Mouse (Mus musculus) hindbrain, embryonic 14.5 days (tissue): ENCODE results near the gene Dctn1. TPM values are rescaled to one million over a fixed set of nuclear protein-coding genes. Genes with fewer than 3 reads are reported as not detected.

Experiments
- ATAC-seq: fragments of 200-750 bp; cut with Nextera tagmentation; 2 replicates; pipeline ENCODE4 v1.8.0; 2017; ENCODE audit warnings: moderate number of reproducible peaks, mild to moderate bottlenecking, moderate TSS enrichment, moderate library complexity; ENCODE audit not compliant: low FRiP score
- DNase-seq: peaks from one replicate; pipeline ENCODE4 v3.0.0-alpha.2; 2015; ENCODE audit warnings: low spot score
- H3K27ac ChIP-seq: fragments of 300-500 bp; sonication (generic); 2 replicates; pipeline ENCODE4 v1.5.1; 2014; ENCODE audit warnings: mild to moderate bottlenecking, moderate library complexity
- H3K27me3 ChIP-seq: fragments of 300-500 bp; sonication (generic); 2 replicates; pipeline ENCODE4 v1.6.1; 2014; ENCODE audit warnings: mild to moderate bottlenecking, low read length, mixed read lengths; ENCODE audit not compliant: control insufficient read depth, insufficient read depth
- H3K36me3 ChIP-seq: fragments of 300-500 bp; sonication (generic); replicated peaks from 2 replicates; pipeline ENCODE4 v1.6.1; 2014; ENCODE audit not compliant: control insufficient read depth, insufficient read depth
- H3K4me1 ChIP-seq: fragments of 300-500 bp; sonication (generic); replicated peaks from 2 replicates; pipeline ENCODE4 v1.6.1; 2014; ENCODE audit warnings: antibody characterized with exemption, low read length, mixed read lengths; ENCODE audit not compliant: control insufficient read depth, insufficient read depth
- H3K4me2 ChIP-seq: fragments of 300-500 bp; sonication (generic); replicated peaks from 2 replicates; pipeline ENCODE4 v1.6.1; 2014; ENCODE audit warnings: mild to moderate bottlenecking, moderate library complexity
- H3K4me3 ChIP-seq: fragments of 300-500 bp; sonication (generic); replicated peaks from 2 replicates; pipeline ENCODE4 v1.5.1; 2014; ENCODE audit warnings: mild to moderate bottlenecking, low read length
- H3K9ac ChIP-seq: fragments of 300-500 bp; sonication (generic); 2 replicates; pipeline ENCODE4 v1.6.1; 2014
- H3K9me3 ChIP-seq: fragments of 300-500 bp; sonication (generic); 2 replicates; pipeline ENCODE4 v1.6.1; 2016; ENCODE audit warnings: low read length; ENCODE audit not compliant: control insufficient read depth
- WGBS: fragments of 180-500 bp; shearing (Covaris S2); extraction: QIAGEN DNeasy Blood & Tissue Kit; methylation state at CpG from one replicate; pipeline ENCODE4 v1.1.7; 2014; 5-methylcytosine and 5-hydroxymethylcytosine counted together
- polyA plus RNA-seq: library from polyadenylated mRNA; unstranded; fragments of >200 nt; fragmentation: Nextera tagmentation; extraction: Ambion mirVana; gene quantifications from 2 replicates; pipeline ENCODE4 v1.2.1, GENCODE M21; 2014

The Dctn1 gene
- polyA plus RNA-seq, 1 experiment from 2014 or later, result 147 TPM

- Histone ChIP-seq H3K27ac (0 out of 2 replicates have a peak overlapping the region, but pooled peaks have one; percentile 14), H3K4me3 (peak overlapping the region; percentile 33), H3K4me1 (peaks cover 27% of the 10 kb centered on the region), H3K27me3 (no peaks in the 10 kb centered on the region), H3K9me3 (no peaks in the 10 kb centered on the region), H3K4me2 (peak overlapping the region; percentile 60), H3K36me3 (no peaks in the 10 kb centered on the region), H3K9ac (peak overlapping the region; percentile 58)
- DNase-seq (no peak), ATAC-seq (no peak; the same call in 1 of the 2 replicates)
- 7% methylated on average over 39 of the region's 41 CpGs for whole genome bisulfite sequencing
These were observed 23.4 kb upstream of the Dctn1 start for GRCm38 (mm10) chr6:83142211-83142731.

- peak overlapping the region; percentile 33; the same call in 1 of the 2 replicates for H3K4me3 ChIP-seq
- DNase-seq (no peak), ATAC-seq (no peak)
- peaks cover 21% of the 10 kb centered on the region for H3K4me1 ChIP-seq
- WGBS, result 40% methylated on average over 11 of the region's 11 CpGs
- no peak overlapping the region for H3K27ac ChIP-seq
- no peaks in the 10 kb centered on the region for H3K9me3 ChIP-seq
- no peaks in the 10 kb centered on the region; the same call in 1 of the 2 replicates for H3K36me3 ChIP-seq
- H3K27me3 ChIP-seq, result no peaks in the 10 kb centered on the region
- peak overlapping the region; percentile 60; the same call in 1 of the 2 replicates for H3K4me2 ChIP-seq
- H3K9ac ChIP-seq, result no peak overlapping the region
These were observed 22.8 kb upstream of the Dctn1 start for GRCm38 (mm10) chr6:83142886-83143285.

- H3K4me2 ChIP-seq, result no peak overlapping the region
- no peak overlapping the region for H3K4me3 ChIP-seq
- H3K27ac ChIP-seq, result no peak overlapping the region
- DNase-seq (no peak), ATAC-seq (no peak)
- H3K4me1 ChIP-seq, result peaks cover 14% of the 10 kb centered on the region
- 84% methylated on average over 2 of the region's 2 CpGs for WGBS
- H3K27me3 ChIP-seq, result no peaks in the 10 kb centered on the region
- H3K9ac ChIP-seq, result no peak overlapping the region
- H3K36me3 ChIP-seq, result peaks cover 4% of the 10 kb centered on the region
- H3K9me3 ChIP-seq, result no peaks in the 10 kb centered on the region
These were observed 20.5 kb upstream of the Dctn1 start for GRCm38 (mm10) chr6:83145209-83145608.

GRCm38 (mm10) chr6:83145805-83146204 lies 19.9 kb upstream of the Dctn1 start:
- H3K9me3 ChIP-seq, result no peaks in the 10 kb centered on the region
- ATAC-seq, result no peak
- DNase-seq, result no peak
- peaks cover 4% of the 10 kb centered on the region for H3K36me3 ChIP-seq
- H3K27ac ChIP-seq, result no peak overlapping the region
- H3K4me1 ChIP-seq, result peaks cover 14% of the 10 kb centered on the region
- no peak overlapping the region for H3K4me2 ChIP-seq
- H3K9ac ChIP-seq, result no peak overlapping the region
- H3K4me3 ChIP-seq, result no peak overlapping the region
- no peaks in the 10 kb centered on the region for H3K27me3 ChIP-seq
- WGBS, result 78% methylated on average over 9 of the region's 9 CpGs

DNA sequence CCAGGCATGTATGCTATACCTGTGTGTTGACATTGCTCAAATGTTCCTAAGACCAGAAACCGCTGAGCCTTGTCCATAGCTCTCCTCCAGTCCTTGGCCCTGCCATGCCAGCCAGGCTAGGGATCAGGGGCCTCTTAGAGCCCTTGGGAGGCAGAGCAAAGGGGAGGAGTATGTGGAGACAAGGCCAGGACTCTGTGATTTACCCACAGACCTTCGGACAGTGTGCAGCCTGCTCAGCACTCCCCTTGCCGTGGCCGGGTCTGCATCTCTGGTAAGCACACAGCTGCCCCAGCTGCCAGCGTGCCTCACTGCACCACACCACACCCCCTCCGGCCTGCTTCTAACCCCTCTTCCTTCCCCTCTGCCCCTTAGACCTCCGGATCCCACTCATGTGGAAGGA lies 18.4 kb upstream of the Dctn1 start:
- Histone ChIP-seq H3K4me3 (no peak overlapping the region), H3K9ac (no peak overlapping the region), H3K9me3 (no peaks in the 10 kb centered on the region), H3K27me3 (no peaks in the 10 kb centered on the region), H3K4me2 (no peak overlapping the region), H3K4me1 (peaks cover 8% of the 10 kb centered on the region), H3K36me3 (peaks cover 4% of the 10 kb centered on the region), H3K27ac (no peak overlapping the region)
- ATAC-seq, result no peak
- 45% methylated on average over 7 of the region's 7 CpGs for WGBS
- DNase-seq, result no peak

- Histone ChIP-seq H3K9ac (no peak overlapping the region), H3K9me3 (no peaks in the 10 kb centered on the region), H3K4me2 (no peak overlapping the region), H3K4me1 (peaks cover 14% of the 10 kb centered on the region), H3K27ac (no peak overlapping the region), H3K27me3 (no peaks in the 10 kb centered on the region), H3K4me3 (no peak overlapping the region), H3K36me3 (peaks cover 4% of the 10 kb centered on the region)
- no peak for ATAC-seq
- WGBS, result 25% methylated on average over 8 of the region's 8 CpGs
- no peak for DNase-seq
These were observed 14.0 kb upstream of the Dctn1 start for GRCm38 (mm10) chr6:83151721-83152120.

DNA sequence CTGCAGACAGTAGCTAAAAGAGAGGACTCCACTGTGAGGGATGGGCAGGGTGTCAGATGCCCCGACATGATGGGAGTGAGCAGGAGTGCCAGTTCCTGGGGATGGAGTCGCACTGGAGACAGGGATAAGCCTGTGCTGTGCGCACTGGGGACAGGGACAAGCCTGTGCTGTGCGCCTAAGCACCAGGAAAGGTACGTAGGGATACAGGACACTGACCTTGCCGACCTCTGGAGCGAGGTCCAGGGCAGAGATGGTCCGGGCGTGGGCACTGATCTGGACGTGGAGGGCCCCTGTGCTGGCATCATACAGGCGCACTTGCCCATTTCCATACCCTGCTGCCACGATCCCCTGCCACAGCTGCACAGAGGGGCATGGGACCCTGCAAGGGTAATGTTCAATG lies 12.7 kb upstream of the Dctn1 start:
- ATAC-seq (no peak), DNase-seq (no peak)
- H3K27ac ChIP-seq, result no peak overlapping the region
- H3K36me3 ChIP-seq, result peaks cover 4% of the 10 kb centered on the region
- WGBS, result 84% methylated on average over 12 of the region's 12 CpGs
- H3K4me3 ChIP-seq, result no peak overlapping the region
- no peaks in the 10 kb centered on the region for H3K9me3 ChIP-seq
- no peak overlapping the region for H3K4me2 ChIP-seq
- no peak overlapping the region for H3K9ac ChIP-seq
- no peaks in the 10 kb centered on the region for H3K27me3 ChIP-seq
- peaks cover 14% of the 10 kb centered on the region for H3K4me1 ChIP-seq

- peaks cover 14% of the 10 kb centered on the region for H3K4me1 ChIP-seq
- DNase-seq, result no peak
- 84% methylated on average over 5 of the region's 5 CpGs for WGBS
- H3K9ac ChIP-seq, result no peak overlapping the region
- no peaks in the 10 kb centered on the region for H3K27me3 ChIP-seq
- H3K4me2 ChIP-seq, result no peak overlapping the region
- no peak for ATAC-seq
- no peak overlapping the region for H3K4me3 ChIP-seq
- H3K36me3 ChIP-seq, result peaks cover 4% of the 10 kb centered on the region; the same call in 1 of the 2 replicates
- no peak overlapping the region for H3K27ac ChIP-seq
- H3K9me3 ChIP-seq, result no peaks in the 10 kb centered on the region
These were observed 12.2 kb upstream of the Dctn1 start for GRCm38 (mm10) chr6:83153485-83153884.

DNA sequence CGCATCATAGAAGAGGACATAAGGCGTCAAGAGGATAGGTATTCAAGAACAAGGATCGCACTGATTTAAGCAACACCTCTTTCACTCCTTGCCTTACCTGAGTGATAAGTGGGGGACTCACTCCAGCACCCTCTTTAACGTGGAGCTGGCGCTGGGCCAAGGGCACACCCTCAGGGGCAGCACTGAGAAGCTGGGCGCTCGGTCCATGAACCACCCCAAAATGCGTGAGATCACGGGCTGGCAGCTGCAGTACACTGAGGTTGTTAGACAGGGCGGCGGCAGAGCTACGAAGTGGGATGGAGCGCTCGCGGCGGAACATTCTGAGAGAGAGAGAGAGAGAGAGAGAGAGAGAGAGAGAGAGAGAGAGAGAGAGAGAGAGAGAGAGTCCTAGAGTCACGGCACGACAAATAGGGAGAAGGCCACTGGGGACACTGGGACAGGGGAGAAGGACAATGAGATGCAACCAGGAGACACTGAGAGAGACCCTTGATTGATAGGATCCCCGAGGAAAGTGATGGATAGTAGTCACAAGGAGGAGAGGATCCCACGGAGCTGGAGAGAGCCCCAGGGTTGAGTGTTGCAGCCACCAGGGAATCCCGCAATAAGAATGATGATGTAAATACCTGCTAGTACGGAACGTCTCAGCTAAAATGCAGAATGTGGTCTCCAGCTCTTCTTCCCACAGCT lies 10.0 kb upstream of the Dctn1 start:
- DNase-seq (no peak), ATAC-seq (peak; percentile 5; the same call in 1 of the 2 replicates)
- Histone ChIP-seq H3K36me3 (no peaks in the 10 kb centered on the region), H3K4me2 (peak overlapping the region; percentile 86), H3K9ac (peak overlapping the region; percentile 66), H3K27me3 (peaks cover 10% of the 10 kb centered on the region), H3K9me3 (no peaks in the 10 kb centered on the region), H3K27ac (peak overlapping the region; percentile 38; the same call in 1 of the 2 replicates), H3K4me1 (peaks cover 14% of the 10 kb centered on the region), H3K4me3 (peak overlapping the region; percentile 61)
- 9% methylated on average over 23 of the region's 23 CpGs for WGBS
